ENCODE assay signal across 20 mouse cellular contexts in genomic region chr14:50968216-50968980, GRCm38 (mm10). TPM values are rescaled to one million over a fixed set of nuclear protein-coding genes. Genes with fewer than 3 reads are reported as not detected.
"Had no signal": no experiment of that assay in that cellular context is flagged by ENCODE, and none has a peak within 500 bp of the region (broad histone marks: within the 10 kb centered on the region; RNA-seq: fewer than 3 reads in every experiment).

No protein-coding gene starts in this region.

- H3K4me2 ChIP-seq: kidney, embryonic 15.5 days; limb, embryonic 13.5 days had no signal

- H3K27ac ChIP-seq: kidney, embryonic 15.5 days; limb, embryonic 13.5 days; liver, embryonic 14.5 days; midbrain, embryonic 13.5 days; neural tube, embryonic 15.5 days had no signal

- H3K4me1 ChIP-seq: kidney, embryonic 15.5 days; limb, embryonic 13.5 days; neural tube, embryonic 15.5 days had no signal

- H3K9ac ChIP-seq: kidney, embryonic 15.5 days; limb, embryonic 13.5 days; liver, embryonic 14.5 days; midbrain, embryonic 13.5 days; neural tube, embryonic 15.5 days had no signal

- H3K9me3 ChIP-seq: kidney, embryonic 15.5 days; limb, embryonic 13.5 days; midbrain, embryonic 13.5 days; neural tube, embryonic 15.5 days had no signal

- H3K4me3 ChIP-seq: kidney, embryonic 15.5 days; limb, embryonic 13.5 days; midbrain, embryonic 13.5 days; myocyte; neural tube, embryonic 15.5 days had no signal

- H3K36me3 ChIP-seq: kidney, embryonic 15.5 days; limb, embryonic 13.5 days; midbrain, embryonic 13.5 days; neural tube, embryonic 15.5 days had no signal

- DNase-seq: kidney, adult 2 months; kidney, postnatal 14 days; layer of hippocampus, adult 9-11 months; layer of hippocampus, postnatal 36 days; lung, adult 18-20 months; right cerebral cortex, postnatal 4 days; spleen, adult 18-20 months; thymus, adult 2 months; thymus, postnatal 25 days had no signal

- H3K27me3 ChIP-seq: kidney, embryonic 15.5 days; limb, embryonic 13.5 days; midbrain, embryonic 13.5 days; neural tube, embryonic 15.5 days had no signal

- ATAC-seq: midbrain, embryonic 13.5 days had no signal

RNA-seq across cellular contexts. Expression of gene Pnp2, which starts 12.6 kb away (rescaled TPM):
- polyA plus RNA-seq: liver, adult 2 months; stomach, embryonic 14.5 days had no signal

RNA-seq across cellular contexts. Expression of gene Gm49342, which starts 24.1 kb away (rescaled TPM):
- polyA plus RNA-seq: kidney, embryonic 15.5 days; limb, embryonic 13.5 days; lung, embryonic 16.5 days; midbrain, embryonic 13.5 days; neural tube, embryonic 11.5 days; neural tube, embryonic 15.5 days; stomach, embryonic 14.5 days had no signal

RNA-seq across cellular contexts. Expression of gene Rnase10, which starts 39.2 kb away (rescaled TPM):
- total RNA-seq: layer of hippocampus, postnatal 36 days; midbrain, postnatal 0 days had no signal
- polyA plus RNA-seq: kidney, adult 2 months; kidney, embryonic 15.5 days; limb, embryonic 13.5 days; liver, embryonic 14.5 days; midbrain, embryonic 13.5 days; midbrain, postnatal 0 days; neural tube, embryonic 11.5 days; neural tube, embryonic 15.5 days; stomach, embryonic 14.5 days had no signal
